Mouse (Mus musculus): Measurements from ENCODE around the gene Gm36176.

DNA sequence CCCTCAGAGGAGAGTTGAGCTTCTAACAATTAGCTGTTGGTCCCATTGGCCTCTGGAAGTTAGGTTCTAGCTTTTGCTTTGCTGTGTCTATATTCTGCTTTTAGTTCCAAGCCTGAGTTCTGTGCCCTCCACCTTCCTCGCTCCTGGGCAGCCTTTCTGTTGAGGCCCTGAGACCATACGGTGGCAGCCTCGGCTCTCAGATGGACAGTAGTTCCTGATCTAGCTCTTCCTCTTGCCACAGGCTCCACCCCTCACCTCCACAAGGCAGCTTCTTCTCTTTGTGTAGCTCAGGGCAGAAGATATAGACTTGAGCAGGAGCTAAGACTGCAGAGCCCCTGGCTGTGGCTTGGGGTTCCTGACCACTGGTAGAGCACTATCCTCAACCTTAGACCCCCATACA is 33.7 kb downstream of the Gm36176 start:
- TF ChIP-seq CTCF (IDR thresholded peaks at IDR 0.05) (no peak), EP300 (IDR thresholded peaks at IDR 0.05) (no peak)
